Mouse (Mus musculus) limb, embryonic 11.5 days (tissue): ENCODE data around the gene Inpp5d. TPM values are rescaled to one million over a fixed set of nuclear protein-coding genes. Genes with fewer than 3 reads are reported as not detected.

Experiments
- ATAC-seq: fragments of 200-750 bp; cut with Nextera tagmentation; 2 replicates; pipeline ENCODE4 v1.8.0; 2017; ENCODE audit warnings: low read depth; ENCODE audit not compliant: insufficient number of reproducible peaks, low FRiP score, low TSS enrichment
- DNase-seq: peaks from one replicate; pipeline ENCODE4 v3.0.0-alpha.2; 2015; ENCODE audit warnings: low spot score
- H3K27ac ChIP-seq: fragments of 300-500 bp; sonication (generic); replicated peaks from 2 replicates; pipeline ENCODE4 v1.5.1; 2014; ENCODE audit warnings: low read depth, mild to moderate bottlenecking, low read length
- H3K27me3 ChIP-seq: fragments of 300-500 bp; sonication (generic); 2 replicates; pipeline ENCODE4 v1.6.1; 2014; ENCODE audit warnings: mild to moderate bottlenecking, low read length, mixed read lengths; ENCODE audit not compliant: control insufficient read depth, insufficient read depth
- H3K36me3 ChIP-seq: fragments of 300-500 bp; sonication (generic); 2 replicates; pipeline ENCODE4 v1.6.1; 2014; ENCODE audit warnings: mild to moderate bottlenecking, low read length, moderate library complexity, mixed read lengths; ENCODE audit not compliant: control insufficient read depth, insufficient read depth
- H3K4me1 ChIP-seq: fragments of 300-500 bp; sonication (generic); 2 replicates; pipeline ENCODE4 v1.6.1; 2014; ENCODE audit warnings: low read length, mixed read lengths; ENCODE audit not compliant: control insufficient read depth, insufficient read depth
- H3K4me2 ChIP-seq: fragments of 300-500 bp; sonication (generic); 2 replicates; pipeline ENCODE4 v1.6.1; 2014; ENCODE audit warnings: low read depth, mild to moderate bottlenecking, moderate library complexity; ENCODE audit not compliant: severe bottlenecking
- H3K4me3 ChIP-seq: fragments of 300-500 bp; sonication (generic); 2 replicates; pipeline ENCODE4 v1.5.1; 2014; ENCODE audit warnings: low read depth, low read length
- H3K9ac ChIP-seq: fragments of 300-500 bp; sonication (generic); 2 replicates; pipeline ENCODE4 v1.6.1; 2014; ENCODE audit warnings: mild to moderate bottlenecking, low read length
- H3K9me3 ChIP-seq: fragments of 300-500 bp; sonication (generic); 2 replicates; pipeline ENCODE4 v1.6.1; 2016; ENCODE audit warnings: low read length; ENCODE audit not compliant: control insufficient read depth
- WGBS: fragments of 180-500 bp; shearing (Covaris S2); extraction: QIAGEN DNeasy Blood & Tissue Kit; methylation state at CpG from one replicate; pipeline ENCODE4 v1.1.7; 2014; 5-methylcytosine and 5-hydroxymethylcytosine counted together
- polyA plus RNA-seq: library from polyadenylated mRNA; unstranded; fragments of >200 nt; fragmentation: Nextera tagmentation; extraction: Ambion mirVana; gene quantifications from 2 replicates; pipeline ENCODE4 v1.2.1, GENCODE M21; 2014

Inpp5d gene
- 2.6 and 5.4 TPM in 2 replicates for polyA plus RNA-seq

GRCm38 (mm10) chr1:87620211-87620668, at the start of gene Inpp5d:
TSS of gene Inpp5d (plus strand) at chr1:87620312.
- H3K27ac ChIP-seq = no peak within 1 kb of the TSS
- no peak within 1 kb of the TSS for H3K4me2 ChIP-seq

GRCm38 (mm10) chr1:87573261-87573660, 46.9 kb upstream of the Inpp5d start:
- Histone ChIP-seq H3K4me3 (no peak overlapping the region), H3K27ac (no peak overlapping the region), H3K27me3 (no peaks in the 10 kb centered on the region), H3K36me3 (no peaks in the 10 kb centered on the region), H3K9ac (no peak overlapping the region), H3K9me3 (no peaks in the 10 kb centered on the region), H3K4me1 (no peaks in the 10 kb centered on the region), H3K4me2 (no peak overlapping the region)
- no peak for ATAC-seq
- WGBS = 76% methylated on average over 5 of the region's 5 CpGs
- DNase-seq = no peak

More at GRCm38 (mm10) chr1:87620211-87620668, at the start of gene Inpp5d:
- no peak for DNase-seq
- Histone ChIP-seq H3K9ac (no peak within 1 kb of the TSS; the same call in 1 of the 2 replicates), H3K9me3 (no peaks in the 10 kb centered on the region), H3K4me3 (no peak within 1 kb of the TSS), H3K27me3 (no peaks in the 10 kb centered on the region), H3K36me3 (no peaks in the 10 kb centered on the region), H3K4me1 (no peaks in the 10 kb centered on the region)
- 81% methylated on average over 12 of the region's 12 CpGs for WGBS
- ATAC-seq = no peak

GRCm38 (mm10) chr1:87573800-87574215, 46.3 kb upstream of the Inpp5d start, which contains the start of gene Ngef:
TSS of gene Ngef (minus strand) at chr1:87573870.
- 72% methylated on average over 6 of the region's 6 CpGs for WGBS
- Histone ChIP-seq H3K36me3 (no peaks in the 10 kb centered on the region), H3K4me1 (no peaks in the 10 kb centered on the region), H3K4me2 (no peak within 1 kb of the TSS), H3K9ac (no peak within 1 kb of the TSS), H3K27me3 (no peaks in the 10 kb centered on the region), H3K27ac (no peak within 1 kb of the TSS), H3K9me3 (no peaks in the 10 kb centered on the region), H3K4me3 (no peak within 1 kb of the TSS)
- ATAC-seq (no peak), DNase-seq (no peak)

GRCm38 (mm10) chr1:87574353-87574752, 45.8 kb upstream of the Inpp5d start:
- no peak overlapping the region for H3K27ac ChIP-seq
- ATAC-seq = no peak
- H3K27me3 ChIP-seq = no peaks in the 10 kb centered on the region
- H3K36me3 ChIP-seq = no peaks in the 10 kb centered on the region
- no peak overlapping the region for H3K4me2 ChIP-seq
- DNase-seq = no peak
- no peak overlapping the region for H3K9ac ChIP-seq
- H3K4me3 ChIP-seq = no peak overlapping the region
- H3K9me3 ChIP-seq = no peaks in the 10 kb centered on the region
- 73% methylated on average over 6 of the region's 6 CpGs for WGBS
- no peaks in the 10 kb centered on the region for H3K4me1 ChIP-seq

- WGBS = 84% methylated on average over 7 of the region's 7 CpGs
- DNase-seq (no peak), ATAC-seq (no peak)
- no peaks in the 10 kb centered on the region for H3K9me3 ChIP-seq
- H3K9ac ChIP-seq = no peak overlapping the region
- H3K36me3 ChIP-seq = no peaks in the 10 kb centered on the region
- H3K27ac ChIP-seq = no peak overlapping the region
- H3K4me1 ChIP-seq = no peaks in the 10 kb centered on the region
- H3K27me3 ChIP-seq = no peaks in the 10 kb centered on the region
- H3K4me3 ChIP-seq = no peak overlapping the region
- H3K4me2 ChIP-seq = no peak overlapping the region
These were observed 45.3 kb upstream of the Inpp5d start for GRCm38 (mm10) chr1:87574785-87575184.

- H3K9ac ChIP-seq = no peak overlapping the region
- no peaks in the 10 kb centered on the region for H3K9me3 ChIP-seq
- DNase-seq (no peak), ATAC-seq (no peak)
- H3K27me3 ChIP-seq = no peaks in the 10 kb centered on the region
- no peak overlapping the region for H3K4me2 ChIP-seq
- no peaks in the 10 kb centered on the region for H3K4me1 ChIP-seq
- H3K27ac ChIP-seq = no peak overlapping the region
- no peaks in the 10 kb centered on the region for H3K36me3 ChIP-seq
- WGBS = 90% methylated on average over 6 of the region's 6 CpGs
- H3K4me3 ChIP-seq = no peak overlapping the region
These were observed 41.1 kb upstream of the Inpp5d start for GRCm38 (mm10) chr1:87578965-87579364.

- Histone ChIP-seq H3K4me1 (no peaks in the 10 kb centered on the region), H3K9me3 (no peaks in the 10 kb centered on the region), H3K4me2 (no peak overlapping the region), H3K9ac (no peak overlapping the region), H3K27ac (no peak overlapping the region), H3K27me3 (no peaks in the 10 kb centered on the region), H3K4me3 (no peak overlapping the region), H3K36me3 (no peaks in the 10 kb centered on the region)
- ATAC-seq (no peak), DNase-seq (no peak)
- WGBS = 5% methylated on average over 3 of the region's 3 CpGs
These were observed 39.3 kb upstream of the Inpp5d start for GRCm38 (mm10) chr1:87580824-87581223.

- H3K36me3 ChIP-seq = no peaks in the 10 kb centered on the region
- H3K27ac ChIP-seq = no peak overlapping the region
- DNase-seq (no peak), ATAC-seq (no peak)
- H3K4me1 ChIP-seq = no peaks in the 10 kb centered on the region
- H3K4me2 ChIP-seq = no peak overlapping the region
- WGBS = 88% methylated on average over 7 of the region's 7 CpGs
- no peak overlapping the region for H3K4me3 ChIP-seq
- no peak overlapping the region for H3K9ac ChIP-seq
- no peaks in the 10 kb centered on the region for H3K27me3 ChIP-seq
- no peaks in the 10 kb centered on the region for H3K9me3 ChIP-seq
These were observed 30.9 kb upstream of the Inpp5d start for GRCm38 (mm10) chr1:87589162-87589561.

- 88% methylated on average over 8 of the region's 8 CpGs for WGBS
- ATAC-seq = no peak
- no peak for DNase-seq
- Histone ChIP-seq H3K9ac (no peak overlapping the region), H3K27me3 (no peaks in the 10 kb centered on the region), H3K4me3 (no peak overlapping the region), H3K36me3 (no peaks in the 10 kb centered on the region), H3K9me3 (no peaks in the 10 kb centered on the region), H3K4me1 (no peaks in the 10 kb centered on the region), H3K4me2 (no peak overlapping the region), H3K27ac (no peak overlapping the region)
These were observed 30.1 kb upstream of the Inpp5d start for GRCm38 (mm10) chr1:87589980-87590379.
